Mouse (Mus musculus) thymus, adult 18-20 months (tissue): ENCODE data around the gene Eps15l1.
A peak's percentile ranks its signal among the peaks of the same experiment; 100 is the strongest.

Experiments used
- DNase-seq, 2 experiments: peaks; one replicate each; pipeline ENCODE4 v3.0.0; 2022; ENCODE audit warnings: mixed read lengths in 2 of 2

The Eps15l1 gene

DNA sequence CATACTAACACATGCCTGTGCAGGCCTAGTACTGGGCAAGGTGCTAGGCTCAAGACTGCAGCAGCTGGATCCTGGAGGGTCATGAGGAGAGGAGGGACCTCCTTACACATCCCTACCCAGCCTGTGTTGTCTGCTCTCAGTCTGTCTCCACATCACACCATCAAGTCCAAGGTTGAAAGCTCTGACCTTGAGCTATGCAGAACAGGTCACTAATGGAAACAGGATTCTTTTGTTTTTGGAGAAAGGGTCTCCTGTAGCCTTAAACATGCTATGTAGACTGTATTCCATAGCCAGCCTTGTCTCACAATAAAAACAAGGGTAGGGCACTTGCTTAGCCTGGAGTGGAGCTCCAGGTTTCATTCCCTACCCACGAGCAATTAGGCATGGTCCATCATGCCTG lies 72.3 kb downstream of the Eps15l1 start:
- DNase-seq = no peak

DNA sequence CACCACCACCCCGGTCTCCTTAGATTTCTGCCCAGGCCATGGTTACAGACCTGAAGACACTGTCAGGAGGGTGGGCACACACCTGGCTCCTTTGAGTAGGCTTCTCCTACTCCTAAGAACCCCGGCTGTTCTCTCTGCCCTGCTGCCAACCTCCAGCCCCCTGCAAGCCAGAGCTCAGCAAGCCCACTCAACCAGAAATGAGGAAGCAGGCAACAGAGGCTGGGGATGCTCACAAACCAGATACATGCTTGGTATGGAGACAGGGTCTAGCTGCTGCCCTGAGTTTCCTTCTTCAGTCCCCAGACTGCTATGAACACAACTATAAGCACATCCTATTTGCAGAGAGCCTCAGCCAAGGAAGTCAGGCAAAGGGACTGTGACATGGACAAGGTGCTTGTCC lies 73.1 kb downstream of the Eps15l1 start:
- no peak for DNase-seq

DNA sequence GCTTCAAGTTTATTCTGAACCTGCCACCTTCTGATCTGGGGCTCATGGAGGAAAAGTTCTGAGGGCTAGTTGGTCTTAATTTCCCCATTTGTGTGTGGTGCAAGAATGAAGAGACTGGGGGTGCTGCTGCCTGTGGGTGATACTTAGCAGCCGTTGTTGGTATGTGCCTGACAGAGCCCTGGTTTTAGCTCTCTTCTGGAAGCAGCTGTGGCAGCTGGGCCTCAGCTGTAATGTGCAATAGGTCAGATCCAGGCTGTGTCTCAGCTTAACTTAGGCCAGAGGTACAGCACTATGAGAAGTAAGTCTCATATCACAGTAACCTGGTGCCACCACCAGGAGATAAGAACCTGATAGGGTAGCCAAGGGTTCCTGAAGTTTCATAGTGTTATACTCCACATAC lies 73.7 kb downstream of the Eps15l1 start:
- DNase-seq = no peak

DNA sequence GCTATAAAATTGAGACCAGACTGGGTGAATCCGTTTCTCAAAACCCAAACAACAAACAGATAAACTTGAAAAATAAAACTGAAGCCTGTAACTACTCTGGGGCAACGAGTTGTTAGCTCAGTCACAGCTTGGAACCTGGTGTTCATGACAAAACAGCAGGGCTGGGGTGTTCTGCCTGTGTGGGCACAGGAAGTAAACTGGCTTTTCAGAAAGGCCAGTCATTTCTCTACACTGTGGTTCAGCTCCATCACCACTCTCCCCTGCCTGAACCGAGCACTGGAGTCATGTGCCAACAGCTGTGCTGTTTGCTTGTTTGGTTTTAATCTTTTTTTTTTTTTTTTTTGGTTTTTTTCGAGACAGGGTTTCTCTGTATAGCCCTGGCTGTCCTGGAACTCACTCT lies 77.5 kb downstream of the Eps15l1 start:
- DNase-seq = no peak

DNA sequence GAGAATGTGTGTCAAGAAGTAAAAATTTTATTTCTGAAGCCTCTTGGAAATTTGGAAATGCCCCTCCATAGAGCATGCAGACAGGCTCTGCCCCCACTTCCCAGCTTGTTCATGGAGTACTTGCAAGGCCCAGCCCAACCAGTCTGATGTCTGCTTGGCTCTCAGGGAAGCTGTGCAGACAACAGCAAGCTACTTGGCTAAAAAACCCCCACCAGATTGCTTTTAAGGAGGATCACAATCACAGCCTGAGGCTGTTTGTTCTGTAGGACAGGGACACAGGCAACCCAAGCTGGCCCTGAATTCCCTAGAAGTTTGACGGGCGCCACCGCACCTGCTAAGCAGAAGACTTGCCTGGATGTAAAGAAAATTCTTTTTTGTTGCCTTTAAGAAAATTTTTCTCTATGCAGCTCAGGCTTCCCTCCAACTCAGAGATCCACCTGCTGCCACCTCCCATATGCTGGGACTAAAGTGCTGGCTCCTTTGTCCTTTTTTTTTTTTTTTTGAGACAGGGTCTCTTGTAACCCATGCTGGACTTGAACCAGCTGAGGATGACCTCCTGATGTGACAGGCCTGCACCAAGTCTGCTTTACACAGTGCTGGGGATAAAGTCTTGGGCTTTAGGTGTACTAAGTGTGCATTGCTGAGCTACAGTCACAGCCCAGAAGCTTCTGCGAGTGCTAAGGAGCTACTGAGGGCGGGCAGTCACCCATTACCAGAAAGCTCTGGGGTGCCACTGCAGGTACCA lies 78.5 kb downstream of the Eps15l1 start:
- DNase-seq = no peak

DNA sequence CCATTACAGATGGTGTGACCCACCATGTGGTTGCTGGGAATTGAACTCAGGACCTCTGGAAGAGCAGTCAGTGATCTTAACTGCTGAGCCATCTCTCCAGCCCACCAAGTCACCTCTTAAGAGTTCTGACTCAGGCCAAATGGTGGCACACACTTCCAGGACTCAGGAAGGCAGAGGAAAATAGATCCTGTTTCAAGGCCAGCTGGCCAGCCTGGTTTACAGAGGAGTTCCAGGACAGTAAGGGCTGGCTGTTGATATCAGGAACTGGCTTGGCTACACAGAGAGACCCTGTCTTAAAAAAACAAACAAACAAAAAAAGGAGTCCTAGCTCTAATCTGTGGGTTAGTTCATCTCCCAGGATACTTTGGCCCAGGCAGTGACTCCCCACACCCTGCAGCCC lies 84.2 kb downstream of the Eps15l1 start:
- no peak for DNase-seq

DNA sequence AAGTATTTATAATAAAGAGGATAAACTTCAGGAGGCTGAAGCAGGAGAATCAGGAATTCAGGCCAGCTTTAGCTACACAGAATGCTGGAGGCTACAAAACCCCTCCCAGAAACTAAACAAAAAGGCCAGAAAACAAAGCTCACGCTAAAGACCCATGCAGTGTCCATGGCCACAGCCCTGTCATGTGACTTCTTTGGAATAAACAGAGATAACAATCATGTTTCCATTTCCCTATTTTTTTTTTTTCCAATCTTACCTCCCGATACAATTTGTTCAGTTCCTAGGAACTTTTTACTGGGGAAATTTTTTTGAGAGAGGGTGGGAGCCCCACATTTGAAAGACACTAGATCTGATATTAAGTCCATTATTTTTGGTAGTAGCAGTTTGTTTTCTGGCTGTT lies 85.0 kb downstream of the Eps15l1 start:
- no peak for DNase-seq

DNA sequence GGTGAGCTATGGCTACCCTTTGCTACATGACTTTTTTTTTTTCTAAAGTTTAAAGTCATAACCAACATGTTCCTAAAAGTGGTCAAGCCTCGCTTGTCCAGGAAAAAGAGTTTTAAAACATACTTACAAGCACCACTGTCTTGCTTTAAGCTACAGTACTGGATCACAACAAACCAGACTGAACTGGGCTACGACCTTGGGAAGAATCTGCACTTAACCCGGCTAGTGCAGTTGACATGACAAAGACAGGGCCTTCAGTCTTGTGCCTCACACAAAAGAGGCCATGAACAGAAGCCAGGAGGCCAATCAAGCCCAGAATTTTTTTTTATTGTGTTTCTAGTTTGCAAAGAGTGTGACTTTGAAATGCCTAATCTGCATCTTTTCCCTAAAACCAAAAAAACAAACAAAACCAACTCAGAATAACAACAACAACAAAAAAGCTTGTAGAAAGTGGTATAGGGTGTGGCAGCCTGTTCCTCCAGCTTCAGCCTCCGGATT lies 87.1 kb downstream of the Eps15l1 start:
- DNase-seq = no peak

DNA sequence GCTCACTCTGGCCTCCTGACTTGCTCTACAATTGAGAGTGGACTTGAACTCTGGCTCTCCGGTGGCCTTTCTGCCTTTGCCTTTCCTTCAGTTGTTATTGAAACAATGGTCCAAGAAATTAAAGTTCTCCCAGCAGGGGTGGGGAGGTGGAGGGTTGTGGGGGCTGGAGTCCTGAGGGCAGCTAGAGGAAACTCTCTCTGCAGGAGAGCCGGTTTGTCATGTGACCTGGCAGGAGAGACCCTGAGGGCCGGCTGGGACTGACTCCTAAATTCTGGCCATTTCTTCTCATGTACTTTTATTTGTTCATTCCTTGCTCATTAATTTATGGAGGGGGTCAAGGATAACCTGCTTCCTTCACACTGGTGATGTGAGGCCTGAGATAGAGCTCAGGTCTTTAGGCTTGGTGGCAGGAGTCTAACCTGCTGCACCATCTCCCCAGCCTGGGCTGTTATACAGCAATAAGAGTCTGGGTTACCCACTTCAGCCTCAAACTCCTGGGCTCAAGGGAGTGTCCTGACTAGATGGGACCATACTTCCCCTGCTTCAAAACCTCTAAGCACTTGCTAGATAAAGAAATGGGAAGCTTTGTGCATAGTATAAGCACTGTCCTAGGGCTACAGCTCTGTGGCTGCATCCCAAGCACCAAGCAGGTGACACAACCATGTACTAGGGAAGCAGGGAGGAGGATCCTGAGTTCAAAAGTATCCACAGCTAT lies 87.7 kb downstream of the Eps15l1 start:
- DNase-seq = no peak

DNA sequence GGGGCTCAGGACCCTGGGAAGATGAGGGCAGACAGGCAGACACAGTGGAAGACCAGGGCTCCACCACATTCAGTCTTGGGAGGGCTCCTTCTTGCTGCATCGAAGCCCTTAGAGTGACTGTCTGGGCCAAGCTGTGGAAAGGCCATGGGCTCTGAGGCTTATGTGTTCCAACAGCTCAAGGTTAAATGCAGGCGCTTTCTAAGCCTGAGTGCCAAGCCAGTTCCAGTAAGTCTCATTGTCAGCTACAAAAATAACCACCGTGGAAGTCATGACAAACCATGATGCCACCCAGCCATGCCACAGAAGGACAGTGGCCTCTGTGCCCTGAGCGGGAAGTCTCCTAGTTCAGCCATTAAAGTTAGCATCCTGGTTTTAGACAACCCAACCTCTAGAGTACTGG lies 89.6 kb downstream of the Eps15l1 start:
- DNase-seq = no peak

DNA sequence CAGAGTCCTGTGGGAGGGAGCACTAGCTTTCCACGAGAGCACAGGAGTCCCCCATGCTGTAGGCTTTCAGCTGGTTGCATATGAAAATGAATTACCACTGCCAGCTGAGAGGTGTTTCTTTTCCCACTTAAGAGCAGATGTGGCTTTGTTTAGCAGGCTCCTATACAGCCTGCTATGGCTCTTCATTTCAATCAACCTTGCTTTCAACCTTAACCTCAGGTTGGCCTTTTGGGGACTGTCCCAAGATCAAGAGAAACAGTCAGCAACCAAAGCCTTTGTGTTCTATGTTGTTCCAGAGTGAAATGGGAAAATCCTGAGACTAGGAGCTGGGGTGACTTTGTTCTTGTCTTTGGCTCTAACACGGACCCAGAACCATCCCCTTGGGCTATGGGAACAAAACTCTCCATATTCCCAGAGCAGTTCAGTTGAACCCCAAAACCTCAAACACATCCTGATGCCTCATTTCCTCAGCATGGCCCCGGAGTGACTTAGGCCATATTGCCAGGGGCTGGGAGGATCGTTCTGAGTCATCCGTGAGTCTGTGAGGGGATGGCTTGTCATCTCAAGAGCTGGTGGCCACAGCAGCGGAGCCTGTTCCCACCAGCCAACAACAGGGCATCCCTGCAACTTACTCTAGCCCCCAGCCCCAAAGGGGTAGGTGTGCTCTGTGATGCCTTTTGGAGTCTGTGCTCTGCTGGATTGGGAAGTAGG lies 90.3 kb downstream of the Eps15l1 start:
- DNase-seq = no peak

DNA sequence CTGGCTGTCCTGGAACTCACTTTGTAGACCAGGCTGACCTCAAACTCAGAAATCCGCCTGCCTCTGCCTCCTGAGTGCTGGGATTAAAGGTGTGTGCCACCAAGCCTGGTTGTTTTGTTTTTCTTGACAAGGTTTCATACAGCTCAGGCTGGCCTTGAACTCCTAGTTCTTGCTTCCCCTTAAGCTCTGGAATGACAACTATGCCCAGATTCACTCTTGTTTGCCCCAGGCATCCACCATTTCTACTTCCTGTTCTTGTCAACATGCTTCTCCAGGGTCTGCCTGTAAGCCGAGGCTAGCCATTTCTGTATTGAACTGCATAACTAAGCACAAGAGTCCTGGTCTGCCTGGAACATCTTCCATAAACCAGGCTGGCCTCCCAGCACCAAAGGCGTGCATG lies 92.1 kb downstream of the Eps15l1 start:
- DNase-seq = no peak

DNA sequence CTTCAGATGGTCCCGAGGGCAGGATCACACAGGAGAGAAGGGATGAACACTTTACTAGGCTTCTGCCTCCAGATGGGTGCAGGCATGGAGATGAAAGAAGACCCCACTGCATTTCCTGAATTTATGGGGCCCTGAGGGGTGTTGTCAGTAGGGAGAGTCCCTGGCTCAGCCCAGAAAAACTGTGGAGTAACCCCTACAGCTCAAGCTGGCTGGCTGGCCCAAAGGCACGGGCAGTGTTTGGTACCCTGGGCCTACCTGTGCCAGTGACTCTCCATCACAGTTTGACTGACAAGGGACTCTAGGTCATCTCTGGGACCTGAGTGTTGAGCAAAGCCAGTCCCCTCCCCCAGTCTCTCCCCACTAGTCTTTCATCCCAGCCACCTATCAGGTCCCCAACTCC lies 96.6 kb downstream of the Eps15l1 start:
- no peak for DNase-seq

DNA sequence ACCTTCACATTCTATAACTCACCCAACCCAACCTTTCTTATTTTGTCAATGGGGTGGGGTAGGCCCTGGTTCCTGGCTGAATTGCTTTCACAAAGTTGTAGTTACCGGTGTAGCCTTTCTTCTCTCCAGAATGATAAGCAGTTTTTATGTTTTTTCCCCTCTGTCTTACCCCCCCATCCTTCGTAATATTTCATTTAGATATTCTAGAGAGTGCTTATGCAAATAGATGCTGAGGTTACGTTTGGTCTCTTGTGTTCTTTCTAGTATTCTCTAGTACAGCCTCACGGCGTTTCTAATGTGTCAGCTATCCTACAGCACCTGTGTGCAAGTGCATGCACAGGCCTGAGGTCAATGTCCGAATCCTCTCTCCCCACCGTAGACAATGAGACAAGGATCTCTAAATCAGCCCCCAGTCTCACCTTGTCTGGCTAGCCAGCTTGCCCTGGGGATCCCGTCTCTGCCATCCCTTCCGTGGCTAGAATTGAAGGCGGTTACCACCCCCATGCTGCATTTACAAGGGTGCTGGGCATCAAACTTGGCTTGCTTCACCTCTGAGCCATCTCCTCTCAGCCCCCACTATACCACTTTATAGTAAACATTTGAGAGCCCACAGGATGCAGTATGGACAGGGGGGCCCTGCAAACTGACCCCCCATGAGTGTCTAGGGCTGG lies 97.1 kb downstream of the Eps15l1 start:
- no peak for DNase-seq

DNA sequence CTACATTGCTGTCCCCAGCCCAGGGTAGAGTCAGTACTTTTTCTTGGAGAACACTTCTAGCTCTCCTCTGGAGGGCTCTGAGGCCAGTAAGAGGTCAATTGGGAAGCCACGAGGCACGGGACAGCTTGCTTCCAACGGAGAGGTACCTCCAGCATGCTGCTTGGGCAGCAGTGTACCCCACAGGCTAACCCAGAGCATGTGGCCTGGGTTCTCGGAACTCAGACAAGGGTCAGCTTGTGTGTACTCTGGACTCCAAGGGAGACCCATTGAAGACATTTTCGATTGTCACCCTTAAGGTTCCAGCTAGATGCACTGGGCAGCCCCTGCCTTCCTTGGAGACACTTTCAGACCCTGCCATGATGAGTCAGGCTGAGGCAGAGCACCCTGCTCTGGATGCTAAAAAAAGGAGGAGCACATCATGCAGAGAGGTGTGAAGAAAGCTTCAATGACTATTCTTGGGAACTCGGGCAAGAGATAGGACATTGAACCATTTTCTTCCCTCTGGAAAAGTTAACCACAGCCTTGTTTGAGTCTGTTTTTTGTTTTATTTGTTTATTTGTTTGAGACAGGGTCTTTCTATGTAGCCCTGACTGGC lies 98.0 kb downstream of the Eps15l1 start:
- DNase-seq = no peak

DNA sequence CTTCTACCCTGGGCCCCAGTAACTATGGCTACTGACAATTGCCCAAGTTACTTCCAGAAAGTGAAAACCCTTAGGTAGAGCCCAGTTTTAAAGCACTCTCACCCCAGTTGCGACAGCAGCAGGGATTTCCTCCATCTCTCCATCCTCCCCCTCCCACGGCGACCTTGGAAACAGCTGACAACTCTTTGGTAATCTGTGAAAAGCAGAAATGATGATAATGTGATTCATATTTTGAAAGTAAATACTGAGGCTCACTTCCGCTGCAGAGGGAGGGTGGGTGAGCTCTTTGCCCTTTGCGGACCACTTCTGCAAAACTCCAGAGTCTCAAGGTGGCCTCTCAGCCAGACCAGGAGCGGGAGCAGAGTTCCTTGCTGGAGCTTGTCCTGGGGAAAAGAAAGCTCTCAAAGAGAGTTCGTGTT lies 98.8 kb downstream of the Eps15l1 start:
- DNase-seq = no peak

DNA sequence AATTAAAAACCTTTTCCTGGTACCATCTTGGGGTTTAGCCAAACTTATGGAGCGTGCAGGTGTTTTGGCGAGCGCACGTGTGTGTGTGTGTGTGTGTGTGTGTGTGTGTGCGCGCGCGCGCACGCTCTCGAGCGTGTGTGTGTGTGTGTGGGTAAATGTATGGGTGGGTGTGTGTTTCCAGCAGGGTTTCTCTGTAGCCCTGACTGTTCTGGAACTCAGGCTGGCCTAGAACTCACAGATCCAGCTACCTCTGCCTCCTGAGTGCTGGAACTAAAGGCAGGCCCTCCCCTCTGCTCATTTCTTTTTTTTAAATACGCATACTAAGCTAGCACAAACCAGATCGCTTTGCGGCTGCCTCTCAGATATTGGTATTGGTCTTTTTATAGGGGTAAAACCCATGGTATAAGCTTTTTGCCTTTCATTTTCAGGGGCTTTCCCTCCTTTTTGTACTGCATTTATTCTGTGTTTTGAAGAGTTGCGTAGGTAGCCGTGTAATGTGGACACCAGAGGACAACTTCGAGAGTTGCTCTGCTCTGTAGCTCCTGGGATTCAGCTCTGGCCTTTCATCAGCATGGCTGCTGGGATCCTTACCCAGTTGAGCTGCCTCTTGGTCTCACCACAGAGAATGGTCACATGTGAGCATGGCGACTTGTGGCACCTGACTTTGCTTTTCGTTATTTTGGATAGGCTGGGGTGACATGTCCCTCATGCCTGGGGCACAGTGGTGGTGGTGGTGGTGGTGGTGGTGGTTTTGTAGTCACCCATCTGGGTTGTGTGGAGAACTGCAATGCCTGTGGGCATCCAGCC lies 99.4 kb downstream of the Eps15l1 start:
- DNase-seq = no peak

DNA sequence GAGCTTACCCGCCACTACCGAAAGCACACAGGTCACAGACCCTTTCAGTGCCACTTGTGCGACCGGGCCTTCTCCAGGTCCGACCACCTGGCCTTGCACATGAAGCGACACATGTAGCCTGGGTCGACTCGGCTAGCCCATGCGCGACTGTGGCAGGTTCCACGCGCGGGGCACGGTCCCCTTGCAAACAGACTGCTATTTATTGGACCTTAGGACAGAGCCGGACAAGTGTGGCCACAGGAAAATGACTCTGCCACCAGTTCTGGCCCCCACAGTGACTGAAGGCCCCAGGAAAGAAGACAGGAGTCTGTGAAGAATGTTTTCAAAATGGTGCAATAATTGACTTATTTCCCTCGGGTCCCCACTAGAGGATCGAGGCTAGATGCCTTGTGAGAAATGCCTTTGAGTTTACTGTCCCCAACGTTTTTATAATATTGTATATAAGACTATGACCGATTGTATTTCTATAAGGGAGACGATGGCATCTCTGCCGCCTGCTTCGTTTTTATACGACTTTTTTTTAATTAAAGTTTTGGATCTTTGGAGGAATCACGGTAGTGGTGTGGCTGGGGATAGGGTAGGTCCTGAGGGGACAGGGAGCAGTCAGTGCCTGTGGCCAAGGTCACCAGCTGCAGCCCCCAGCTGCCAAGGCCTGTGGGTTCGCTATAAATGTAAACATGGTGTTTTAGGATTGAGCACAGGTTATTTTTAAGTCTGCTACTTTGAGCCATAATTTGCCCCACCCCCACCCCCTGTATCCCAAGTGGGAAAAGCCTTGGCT lies 100.3 kb downstream of the Eps15l1 start:
- DNase-seq = no peak

DNA sequence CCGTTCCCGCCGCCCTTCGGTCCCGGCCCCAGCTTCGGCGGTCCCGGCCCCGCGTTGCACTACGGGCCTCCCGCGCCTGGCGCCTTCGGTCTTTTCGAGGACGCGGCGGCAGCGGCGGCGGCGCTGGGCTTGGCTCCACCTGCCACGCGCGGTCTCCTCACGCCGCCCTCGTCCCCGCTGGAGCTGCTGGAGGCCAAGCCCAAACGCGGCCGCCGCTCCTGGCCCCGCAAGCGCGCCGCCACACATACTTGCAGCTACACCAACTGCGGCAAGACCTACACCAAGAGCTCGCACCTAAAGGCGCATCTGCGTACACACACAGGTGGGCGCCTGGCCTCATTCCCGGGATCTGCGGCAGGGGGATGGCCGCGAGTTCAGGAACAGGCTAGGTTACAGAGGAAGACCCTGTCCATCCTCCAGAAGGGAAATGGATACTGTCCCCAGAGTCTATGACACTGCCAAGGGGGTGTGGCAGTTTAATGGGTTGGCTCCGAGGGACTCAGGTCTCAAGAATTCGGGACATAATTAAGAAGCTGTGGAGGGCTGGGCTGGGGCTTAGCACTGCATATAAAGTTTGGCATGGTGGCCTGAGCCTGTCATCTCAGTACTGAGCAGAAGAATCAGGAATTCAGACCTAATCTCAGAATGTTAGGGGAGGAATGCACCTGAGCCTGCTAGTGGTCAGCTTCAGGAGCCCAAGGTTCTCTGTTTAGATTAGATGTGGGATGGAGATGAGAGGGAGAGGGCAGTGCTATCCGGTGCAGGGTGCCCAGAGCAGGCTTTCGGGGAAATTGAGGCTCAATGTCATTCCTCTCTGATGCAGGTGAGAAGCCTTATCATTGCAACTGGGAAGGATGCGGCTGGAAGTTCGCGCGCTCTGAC lies 101.1 kb downstream of the Eps15l1 start:
- DNase-seq = no peak

DNA sequence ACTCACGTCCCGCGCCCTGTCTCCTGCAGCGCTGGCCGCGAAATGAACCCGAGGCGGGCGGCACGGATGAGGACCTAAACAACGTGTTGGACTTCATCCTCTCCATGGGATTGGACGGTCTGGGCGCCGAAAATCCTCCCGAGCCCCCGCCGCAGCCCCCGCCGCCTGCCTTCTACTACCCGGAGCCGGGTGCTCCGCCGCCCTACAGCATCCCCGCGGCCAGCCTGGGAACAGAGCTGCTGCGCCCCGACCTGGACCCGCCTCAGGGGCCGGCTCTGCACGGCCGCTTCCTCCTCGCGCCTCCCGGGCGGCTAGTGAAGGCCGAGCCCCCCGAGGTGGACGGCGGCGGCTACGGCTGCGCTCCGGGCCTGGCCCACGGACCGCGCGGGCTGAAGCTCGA lies 101.9 kb downstream of the Eps15l1 start:
- DNase-seq = peak in 1 of 2 experiments; percentile 31
